Mouse (Mus musculus) CH12.LX (cell line): Measurements from ENCODE around the gene Usp21. TPM values are rescaled to one million over a fixed set of nuclear protein-coding genes. Genes with fewer than 3 reads are reported as not detected.
A peak's percentile ranks its signal among the peaks of the same experiment; 100 is the strongest.

Source experiments
- DNase-seq: peaks from one replicate; pipeline ENCODE4 v3.0.0-alpha.2; 2013; ENCODE audit errors: extremely low read depth
- H3K27ac ChIP-seq: 2 replicates; pipeline ENCODE4 v1.5.1; 2012; ENCODE audit warnings: low read depth, mild to moderate bottlenecking, control low read depth, moderate library complexity; ENCODE audit not compliant: insufficient read depth
- H3K27me3 ChIP-seq: replicated peaks from 2 replicates; pipeline ENCODE3; 2012; ENCODE audit warnings: inconsistent platforms
- H3K36me3 ChIP-seq, 2 experiments: replicated peaks in 1 of 2; 2 replicates each; pipeline versions ENCODE3 to v1.6.1; 2012; ENCODE audit warnings: inconsistent platforms in 1 of 2, low read length in 1 of 2, mild to moderate bottlenecking in 1 of 2, mixed read lengths in 1 of 2, moderate library complexity in 1 of 2; ENCODE audit not compliant: control insufficient read depth in 1 of 2, insufficient read depth in 1 of 2
- H3K4me1 ChIP-seq, 2 experiments: 2 replicates each; pipeline ENCODE4 v1.6.1; 2012; ENCODE audit warnings: inconsistent platforms in 1 of 2, moderate library complexity in 1 of 2; ENCODE audit not compliant: insufficient read depth in 2 of 2, control insufficient read depth in 1 of 2
- H3K4me2 ChIP-seq: 2 replicates; pipeline ENCODE4 v1.6.1; 2012; ENCODE audit warnings: low read depth, mild to moderate bottlenecking, control low read depth; ENCODE audit not compliant: poor library complexity, insufficient read depth, severe bottlenecking
- H3K4me3 ChIP-seq, 3 experiments: fragments of 150-350 bp in 1 of 3; sonication (generic) in 1 of 3; replicated peaks in 1 of 3; 2 replicates each; pipeline versions ENCODE3 to v1.5.1; 2011 to 2012; ENCODE audit warnings: low read depth in 2 of 3, low read length in 2 of 3, mild to moderate bottlenecking in 2 of 3, moderate library complexity in 2 of 3, control low read depth in 1 of 3, improper control_type of control experiment in 1 of 3, inconsistent platforms in 1 of 3, mixed read lengths in 1 of 3; ENCODE audit not compliant: poor library complexity in 1 of 3
- H3K79me2 ChIP-seq: replicated peaks from 2 replicates; pipeline ENCODE4 v1.6.1; 2012; ENCODE audit warnings: mild to moderate bottlenecking, moderate library complexity; ENCODE audit not compliant: control insufficient read depth, poor library complexity, insufficient read depth, severe bottlenecking; ENCODE audit errors: extremely low read depth
- H3K9ac ChIP-seq: 2 replicates; pipeline ENCODE4 v1.6.1; 2012; ENCODE audit warnings: low read depth, mild to moderate bottlenecking, control low read depth, moderate library complexity; ENCODE audit not compliant: insufficient read depth
- H3K9me3 ChIP-seq: replicated peaks from 2 replicates; pipeline ENCODE3; 2012; ENCODE audit warnings: low read length, inconsistent platforms, mixed read lengths
- CHD1 ChIP-seq: IDR thresholded peaks from 2 replicates; pipeline ENCODE4 v1.6.1; 2012; ENCODE audit warnings: low read depth, low read length, improper control_type of control experiment, inconsistent platforms
- CTCF ChIP-seq, 2 experiments: IDR thresholded peaks in 1 of 2; conservative IDR thresholded peaks in 1 of 2; 2 replicates each; pipeline ENCODE4 v1.5.1; 2011 to 2012; ENCODE audit warnings: low read depth in 2 of 2, low read length in 2 of 2, improper control_type of control experiment in 1 of 2, inconsistent platforms in 1 of 2, mild to moderate bottlenecking in 1 of 2, moderate library complexity in 1 of 2
- ELF1 ChIP-seq: IDR thresholded peaks from 2 replicates; pipeline ENCODE4 v1.6.1; 2014; ENCODE audit warnings: low read depth, mild to moderate bottlenecking, inconsistent platforms, low read length, improper control_type of control experiment
- EP300 ChIP-seq: IDR thresholded peaks from 2 replicates; pipeline ENCODE4 v1.6.1; 2011; ENCODE audit warnings: low read length, improper control_type of control experiment
- ETS1 ChIP-seq: conservative IDR thresholded peaks from 2 replicates; pipeline ENCODE4 v1.6.1; 2012; ENCODE audit warnings: low read depth, mild to moderate bottlenecking, inconsistent platforms, low read length, improper control_type of control experiment, moderate library complexity
- GABPA ChIP-seq: IDR thresholded peaks from 2 replicates; pipeline ENCODE4 v1.6.1; 2012; ENCODE audit warnings: low read depth, low read length, improper control_type of control experiment, inconsistent platforms; ENCODE audit not compliant: insufficient replicate concordance
- JUN ChIP-seq: IDR thresholded peaks from 2 replicates; pipeline ENCODE4 v1.6.1; 2011; ENCODE audit warnings: low read depth, mild to moderate bottlenecking, low read length, improper control_type of control experiment, moderate library complexity; ENCODE audit not compliant: insufficient read depth
- JUND ChIP-seq: conservative IDR thresholded peaks from 2 replicates; pipeline ENCODE4 v1.6.1; 2011; ENCODE audit warnings: low read depth, low read length, improper control_type of control experiment
- MAFK ChIP-seq: IDR thresholded peaks from 2 replicates; pipeline ENCODE4 v1.6.1; 2011; ENCODE audit warnings: low read length, improper control_type of control experiment; ENCODE audit not compliant: insufficient replicate concordance
- MAZ ChIP-seq: IDR thresholded peaks from 2 replicates; pipeline ENCODE4 v1.6.1; 2012; ENCODE audit warnings: low read depth, mild to moderate bottlenecking, inconsistent platforms, low read length, improper control_type of control experiment, moderate library complexity
- MXI1 ChIP-seq: IDR thresholded peaks from 2 replicates; pipeline ENCODE4 v1.6.1; 2011; ENCODE audit warnings: mild to moderate bottlenecking, low read depth, low read length, improper control_type of control experiment
- MYC ChIP-seq: IDR thresholded peaks from 2 replicates; pipeline ENCODE4 v1.6.1; 2011; ENCODE audit warnings: low read depth, mild to moderate bottlenecking, improper control_type of control experiment, low read length
- NRF1 ChIP-seq: IDR thresholded peaks from 2 replicates; pipeline ENCODE4 v1.6.1; 2014; ENCODE audit warnings: low read depth, mild to moderate bottlenecking, inconsistent platforms, low read length, improper control_type of control experiment, moderate library complexity
- PAX5 ChIP-seq: IDR thresholded peaks from 2 replicates; pipeline ENCODE4 v1.6.1; 2012; ENCODE audit warnings: low read length, inconsistent platforms, mixed read lengths
- SIN3A ChIP-seq: IDR thresholded peaks from 2 replicates; pipeline ENCODE4 v1.6.1; 2012; ENCODE audit warnings: low read length, improper control_type of control experiment, inconsistent platforms
- TBP ChIP-seq: conservative IDR thresholded peaks from 2 replicates; pipeline ENCODE4 v1.6.1; 2011; ENCODE audit warnings: low read depth, low read length, improper control_type of control experiment
- UBTF ChIP-seq: IDR thresholded peaks from 2 replicates; pipeline ENCODE4 v1.6.1; 2012; ENCODE audit warnings: low read depth, mild to moderate bottlenecking, inconsistent platforms, low read length, improper control_type of control experiment, moderate library complexity
- USF1 ChIP-seq: IDR thresholded peaks from 2 replicates; pipeline ENCODE4 v1.6.1; 2014; ENCODE audit warnings: low read depth, mild to moderate bottlenecking, inconsistent platforms, low read length, improper control_type of control experiment
- USF2 ChIP-seq: conservative IDR thresholded peaks from 2 replicates; pipeline ENCODE4 v1.6.1; 2011; ENCODE audit warnings: low read depth, low read length, improper control_type of control experiment
- ZKSCAN1 ChIP-seq: IDR thresholded peaks from 2 replicates; pipeline ENCODE4 v1.6.1; 2012; ENCODE audit warnings: low read depth, inconsistent platforms, low read length, improper control_type of control experiment, borderline replicate concordance
- dilution Hi-C: fragments of 300-500 bp; cut with MboI; formaldehyde crosslinking; loops from 2 replicates; pipeline ENCODE4 v1.14.3; 2020; ENCODE audit warnings: low sequenced_read_pairs; ENCODE audit not compliant: extremely low pct_unique_long_range_greater_than_20kb, extremely low pct_ligation_motif_present
- in situ Hi-C: fragments of 300-500 bp; cut with MboI; formaldehyde crosslinking; loops from 3 replicates; pipeline ENCODE4 v1.14.3; 2019; ENCODE audit warnings: low sequenced_read_pairs, low pct_ligation_motif_present, low pct_unique_long_range_greater_than_20kb, mixed read lengths
- polyA plus RNA-seq: library from polyadenylated mRNA; unstranded; fragments of >175 nt; gene quantifications from 2 replicates; pipeline ENCODE4 v1.2.1, GENCODE M21; 2012; ENCODE audit warnings: low read depth; ENCODE audit not compliant: insufficient read length
- total RNA-seq, 2 experiments: library from RNA; depleted of rRNA; stranded (reverse); fragments of 300-350 nt in 1 of 2; fragments of >200 nt in 1 of 2; gene quantifications; 2 replicates each; pipeline ENCODE4 v1.2.3; 2012 to 2014

The Usp21 gene
- total and polyA plus RNA-seq, 3 experiments = 8.5 to 37.6 (median 14.2) TPM

GRCm38 (mm10) chr1:171271196-171271595 lies 16.6 kb downstream of the Usp21 start:
- Histone ChIP-seq H3K36me3 (peaks cover 36 to 45% of the 10 kb centered on the region in 2 experiments), H3K9ac (no peak overlapping the region), H3K27ac (no peak overlapping the region), H3K27me3 (no peaks in the 10 kb centered on the region), H3K4me3 (peak overlapping the region; percentile 83 to 93 (median 93)), H3K9me3 (no peaks in the 10 kb centered on the region), H3K4me1 (peaks cover 0 to 26% of the 10 kb centered on the region in 2 experiments; a peak in 2 of 4 replicates), H3K79me2 (no peaks in the 10 kb centered on the region), H3K4me2 (peak overlapping the region; percentile 86)
- dilution Hi-C loops (no loop called here), in situ Hi-C loops (no loop called here)
- no peak for DNase-seq
- TF ChIP-seq ELF1 (no peak), NRF1 (no peak), CTCF (conservative IDR thresholded peaks at IDR 0.05 in 1 of 2, IDR thresholded peaks at IDR 0.05 in 1 of 2; ENCODE audit: low read depth in 2 of 2, low read length in 2 of 2) (no peak), UBTF (no peak), TBP (no peak), SIN3A (no peak), MXI1 (no peak), MYC (no peak), PAX5 (no peak), JUN (no peak), ZKSCAN1 (no peak), USF1 (no peak), EP300 (no peak), USF2 (no peak), CHD1 (no peak), MAFK (no peak), ETS1 (no peak), JUND (no peak), MAZ (no peak)

GRCm38 (mm10) chr1:171270573-171270900 lies 17.3 kb downstream of the Usp21 start:
- Histone ChIP-seq H3K27ac (no peak overlapping the region), H3K36me3 (peaks cover 29 to 39% of the 10 kb centered on the region in 2 experiments), H3K9me3 (no peaks in the 10 kb centered on the region), H3K79me2 (no peaks in the 10 kb centered on the region), H3K4me2 (peak overlapping the region; percentile 86), H3K9ac (peak overlapping the region; percentile 50), H3K27me3 (no peaks in the 10 kb centered on the region)
- DNase-seq = no peak
- in situ Hi-C loops = no loop called here
- TF ChIP-seq USF1 (no peak), ELF1 (no peak), USF2 (no peak), JUND (no peak), EP300 (no peak), GABPA (no peak), MAZ (no peak)
- TF ChIP-seq, all 38 proteins: peak for 0
- dilution Hi-C loops = no loop called here
- peak overlapping the region; percentile 83 to 93 (median 93) for H3K4me3 ChIP-seq
- H3K4me1 ChIP-seq = peaks cover 0 to 26% of the 10 kb centered on the region in 2 experiments; a peak in 2 of 4 replicates
